Mouse (Mus musculus): ENCODE results near the gene Tm9sf4. TPM values are rescaled to one million over a fixed set of nuclear protein-coding genes. Genes with fewer than 3 reads are reported as not detected.
A peak's percentile ranks its signal among the peaks of the same experiment; 100 is the strongest.

Tm9sf4 gene
- polyA plus RNA-seq, 1 experiment = 32.4 TPM

- Histone ChIP-seq H3K4me1 (peaks cover 52% of the 10 kb centered on the region), H3K9me3 (no peaks in the 10 kb centered on the region), H3K4me3 (replicated peaks) (no peak overlapping the region), H3K36me3 (replicated peaks; ENCODE audit: low read length) (peaks cover 67% of the 10 kb centered on the region), H3K27me3 (replicated peaks) (no peaks in the 10 kb centered on the region)
- TF ChIP-seq GATA1 (IDR thresholded peaks at IDR 0.05; ENCODE audit: borderline replicate concordance, low read length) (no peak), FLI1 (IDR thresholded peaks at IDR 0.05; ENCODE audit: low read length) (no peak)
Observed at GRCm38 (mm10) chr2:153175995-153176570, 15.0 kb downstream of the Tm9sf4 start.

- peaks cover 70% of the 10 kb centered on the region for H3K36me3 ChIP-seq (replicated peaks; ENCODE audit: low read length)
- H3K27me3 ChIP-seq (replicated peaks) = no peaks in the 10 kb centered on the region
- no peaks in the 10 kb centered on the region for H3K9me3 ChIP-seq
- H3K4me3 ChIP-seq (replicated peaks) = no peak overlapping the region
- peaks cover 42% of the 10 kb centered on the region for H3K4me1 ChIP-seq
- TF ChIP-seq GATA1 (IDR thresholded peaks at IDR 0.05; ENCODE audit: borderline replicate concordance, low read length) (no peak), FLI1 (IDR thresholded peaks at IDR 0.05; ENCODE audit: low read length) (no peak)
Observed at GRCm38 (mm10) chr2:153177188-153177587, 16.1 kb downstream of the Tm9sf4 start.

- H3K36me3 ChIP-seq (replicated peaks; ENCODE audit: low read length) = peaks cover 91% of the 10 kb centered on the region
- no peak for TF ChIP-seq GATA1 (IDR thresholded peaks at IDR 0.05; ENCODE audit: borderline replicate concordance, low read length)
Observed at GRCm38 (mm10) chr2:153179126-153179860, 18.2 kb downstream of the Tm9sf4 start.

GRCm38 (mm10) chr2:153179961-153180360 lies 18.9 kb downstream of the Tm9sf4 start:
- TF ChIP-seq FLI1 (IDR thresholded peaks at IDR 0.05; ENCODE audit: low read length) = no peak
- no peak for TF ChIP-seq GATA1 (IDR thresholded peaks at IDR 0.05; ENCODE audit: borderline replicate concordance, low read length)
- H3K9me3 ChIP-seq = no peaks in the 10 kb centered on the region
- H3K27me3 ChIP-seq (replicated peaks) = no peaks in the 10 kb centered on the region
- H3K4me3 ChIP-seq (replicated peaks) = no peak overlapping the region
- H3K4me1 ChIP-seq = peaks cover 37% of the 10 kb centered on the region
- H3K36me3 ChIP-seq (replicated peaks; ENCODE audit: low read length) = peaks cover 91% of the 10 kb centered on the region

More at GRCm38 (mm10) chr2:153179126-153179860, 18.2 kb downstream of the Tm9sf4 start:
- Histone ChIP-seq H3K27me3 (replicated peaks) (no peaks in the 10 kb centered on the region), H3K9me3 (no peaks in the 10 kb centered on the region), H3K4me1 (peaks cover 41% of the 10 kb centered on the region), H3K4me3 (replicated peaks) (no peak overlapping the region)

- no peaks in the 10 kb centered on the region for H3K27me3 ChIP-seq (replicated peaks)
- H3K4me1 ChIP-seq = peaks cover 43% of the 10 kb centered on the region
- TF ChIP-seq FLI1 (IDR thresholded peaks at IDR 0.05; ENCODE audit: low read length) (no peak), GATA1 (IDR thresholded peaks at IDR 0.05; ENCODE audit: borderline replicate concordance, low read length) (no peak)
- no peaks in the 10 kb centered on the region for H3K9me3 ChIP-seq
- peaks cover 100% of the 10 kb centered on the region for H3K36me3 ChIP-seq (replicated peaks; ENCODE audit: low read length)
- no peak overlapping the region for H3K4me3 ChIP-seq (replicated peaks)
Observed at GRCm38 (mm10) chr2:153186176-153186591, 25.1 kb downstream of the Tm9sf4 start.

GRCm38 (mm10) chr2:153187848-153188247 lies 26.7 kb downstream of the Tm9sf4 start:
- no peaks in the 10 kb centered on the region for H3K27me3 ChIP-seq (replicated peaks)
- H3K36me3 ChIP-seq (replicated peaks; ENCODE audit: low read length) = peaks cover 100% of the 10 kb centered on the region
- TF ChIP-seq FLI1 (IDR thresholded peaks at IDR 0.05; ENCODE audit: low read length) = no peak
- TF ChIP-seq GATA1 (IDR thresholded peaks at IDR 0.05; ENCODE audit: borderline replicate concordance, low read length) = no peak
- no peak overlapping the region for H3K4me3 ChIP-seq (replicated peaks)
- no peaks in the 10 kb centered on the region for H3K9me3 ChIP-seq
- H3K4me1 ChIP-seq = peaks cover 55% of the 10 kb centered on the region

GRCm38 (mm10) chr2:153191242-153191641 lies 30.1 kb downstream of the Tm9sf4 start:
- Histone ChIP-seq H3K4me3 (replicated peaks) (peak overlapping the region; percentile 60), H3K9me3 (no peaks in the 10 kb centered on the region), H3K4me1 (peaks cover 52% of the 10 kb centered on the region), H3K36me3 (replicated peaks; ENCODE audit: low read length) (peaks cover 98% of the 10 kb centered on the region), H3K27me3 (replicated peaks) (no peaks in the 10 kb centered on the region)
- TF ChIP-seq GATA1 (IDR thresholded peaks at IDR 0.05; ENCODE audit: borderline replicate concordance, low read length) = no peak
- TF ChIP-seq FLI1 (IDR thresholded peaks at IDR 0.05; ENCODE audit: low read length) = no peak

- Histone ChIP-seq H3K36me3 (replicated peaks; ENCODE audit: low read length) (peaks cover 95% of the 10 kb centered on the region), H3K27me3 (replicated peaks) (no peaks in the 10 kb centered on the region), H3K4me1 (peaks cover 61% of the 10 kb centered on the region), H3K9me3 (no peaks in the 10 kb centered on the region), H3K4me3 (replicated peaks) (no peak overlapping the region)
- TF ChIP-seq GATA1 (IDR thresholded peaks at IDR 0.05; ENCODE audit: borderline replicate concordance, low read length) (no peak), FLI1 (IDR thresholded peaks at IDR 0.05; ENCODE audit: low read length) (no peak)
Observed at GRCm38 (mm10) chr2:153194255-153194654, 33.2 kb downstream of the Tm9sf4 start.

GRCm38 (mm10) chr2:153198485-153198884 lies 37.4 kb downstream of the Tm9sf4 start:
- Histone ChIP-seq H3K9me3 (no peaks in the 10 kb centered on the region), H3K36me3 (replicated peaks; ENCODE audit: low read length) (peaks cover 89% of the 10 kb centered on the region), H3K4me1 (peaks cover 47% of the 10 kb centered on the region), H3K4me3 (replicated peaks) (peak overlapping the region; percentile 60), H3K27me3 (replicated peaks) (no peaks in the 10 kb centered on the region)
- TF ChIP-seq GATA1 (IDR thresholded peaks at IDR 0.05; ENCODE audit: borderline replicate concordance, low read length) (no peak), FLI1 (IDR thresholded peaks at IDR 0.05; ENCODE audit: low read length) (no peak)

GRCm38 (mm10) chr2:153199114-153199513 lies 38.0 kb downstream of the Tm9sf4 start:
- H3K4me1 ChIP-seq = peaks cover 47% of the 10 kb centered on the region
- TF ChIP-seq FLI1 (IDR thresholded peaks at IDR 0.05; ENCODE audit: low read length) = no peak
- no peak for TF ChIP-seq GATA1 (IDR thresholded peaks at IDR 0.05; ENCODE audit: borderline replicate concordance, low read length)

More at GRCm38 (mm10) chr2:153199114-153199513, 38.0 kb downstream of the Tm9sf4 start:
- Histone ChIP-seq H3K9me3 (no peaks in the 10 kb centered on the region), H3K36me3 (replicated peaks; ENCODE audit: low read length) (peaks cover 90% of the 10 kb centered on the region), H3K4me3 (replicated peaks) (peak overlapping the region; percentile 57), H3K27me3 (replicated peaks) (no peaks in the 10 kb centered on the region)

Measured in megakaryocyte, embryonic 14.5 days (primary cell).